Mouse (Mus musculus) layer of hippocampus, postnatal 14 days (tissue): ENCODE measurements at regions not wholly inside any gene's neighbourhood (a gene's known extent, or its start where the extent isn't known, plus 50 kb on each side); places are given as distances from the start of the nearest gene placed in this dataset.

Experiments used
- DNase-seq, 2 experiments: peaks; one replicate each; pipeline ENCODE4 v3.0.0; 2021 to 2022; ENCODE audit warnings: low spot score in 2 of 2, mixed read lengths in 1 of 2
- microRNA-seq, 2 experiments: library from miRNA; unstranded; fragments of <30 nt; microRNA quantifications; one replicate each; pipeline ENCODE4 v1.2.0; 2021

DNA sequence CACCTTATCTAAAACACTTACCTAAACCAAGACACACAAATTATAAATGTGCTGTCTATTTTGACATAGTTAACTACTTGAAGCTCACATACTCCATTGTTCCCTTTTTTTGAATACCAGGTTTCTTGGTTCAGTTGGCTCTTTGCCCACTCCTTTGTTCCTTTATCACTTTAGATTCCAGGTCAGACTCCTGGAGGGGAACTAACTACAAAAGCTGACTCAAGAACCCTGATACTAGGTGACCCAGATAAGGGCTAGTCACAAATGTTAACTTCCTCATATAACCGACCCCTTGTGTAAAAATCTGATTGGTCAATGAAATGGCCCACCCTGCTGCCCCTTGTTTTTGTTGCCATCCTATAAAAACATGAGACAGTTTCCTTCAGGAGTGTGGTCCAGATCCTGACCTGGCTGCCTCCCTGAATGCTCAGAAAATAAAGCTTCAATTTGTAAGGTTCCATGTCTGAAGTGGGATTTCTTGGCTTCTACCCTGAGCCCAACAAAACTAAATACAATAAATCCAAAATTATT lies 593.9 kb downstream of the Slco4c1 start:
- no peak for DNase-seq

DNA sequence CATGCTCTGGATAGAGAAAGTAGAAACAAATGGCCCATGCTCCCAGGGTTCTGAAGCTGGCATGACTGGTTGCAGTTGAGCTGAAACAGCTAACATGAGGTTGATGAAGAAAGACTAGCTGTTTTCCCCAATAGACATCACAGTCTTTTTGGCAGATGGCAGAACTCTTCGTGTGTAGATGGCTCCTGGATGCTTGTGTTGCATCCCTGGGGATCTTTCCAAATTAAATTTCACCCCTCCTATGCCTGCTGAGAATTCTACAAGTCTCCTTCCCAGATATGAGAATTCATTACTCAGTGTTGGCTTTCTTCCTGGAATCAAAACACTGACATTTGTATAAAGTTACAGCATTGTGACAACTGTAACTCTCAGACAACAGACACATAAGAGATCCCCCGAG lies 595.3 kb downstream of the Slco4c1 start:
- DNase-seq, result peak; percentile 1 to 32

Small RNAs in the stretch of these regions (microRNA-seq; reads per million reads assigned to microRNA genes)
- 0 reads per million in 2 experiments for gene Gm22917
